Mouse (Mus musculus): ENCODE measurements at regions not wholly inside any gene's neighbourhood (a gene's known extent, or its start where the extent isn't known, plus 50 kb on each side); places are given as distances from the start of the nearest gene placed in this dataset.
A peak's percentile ranks its signal among the peaks of the same experiment; 100 is the strongest.
"Not testable (repeated sequence)": the region's sequence is repeated elsewhere in the genome, so short reads cannot be mapped to it uniquely, and the experiment has no call there.

- not testable (repeated sequence) for H3K4me1 ChIP-seq (ENCODE audit: control insufficient read depth in 2 of 2, insufficient read depth in 2 of 2, low read length in 2 of 2); H3K36me3 ChIP-seq (ENCODE audit: control insufficient read depth, insufficient read depth, low read length); ATAC-seq (ENCODE audit: insufficient number of reproducible peaks, insufficient read depth, low FRiP score, low read depth); H3K27ac ChIP-seq (replicated peaks in 1 of 2; ENCODE audit: control insufficient read depth in 1 of 2, insufficient read depth in 1 of 2, low read depth in 2 of 2, low read length in 2 of 2); H3K9ac ChIP-seq (ENCODE audit: low read length); H3K9me3 ChIP-seq (ENCODE audit: control insufficient read depth, low read length); H3K27me3 ChIP-seq (ENCODE audit: control insufficient read depth, insufficient read depth, low read length)
- Histone ChIP-seq H3K4me2 (ENCODE audit: low read length) (peak overlapping the region; percentile 40), H3K4me3 (ENCODE audit: control insufficient read depth in 1 of 2, insufficient read depth in 1 of 2, low read depth in 1 of 2, low read length in 2 of 2) (peak overlapping the region in 1 of 2 experiments; percentile 27; a peak in 2 of 4 replicates)
- 63% methylated on average over 20 of the region's 21 CpGs for WGBS
Observed at GRCm38 (mm10) chr4:19766701-19767100, 161.4 kb downstream of the Gm12353 start.
